ENCODE assay signal across 12 mouse cellular contexts in the genomic region with DNA sequence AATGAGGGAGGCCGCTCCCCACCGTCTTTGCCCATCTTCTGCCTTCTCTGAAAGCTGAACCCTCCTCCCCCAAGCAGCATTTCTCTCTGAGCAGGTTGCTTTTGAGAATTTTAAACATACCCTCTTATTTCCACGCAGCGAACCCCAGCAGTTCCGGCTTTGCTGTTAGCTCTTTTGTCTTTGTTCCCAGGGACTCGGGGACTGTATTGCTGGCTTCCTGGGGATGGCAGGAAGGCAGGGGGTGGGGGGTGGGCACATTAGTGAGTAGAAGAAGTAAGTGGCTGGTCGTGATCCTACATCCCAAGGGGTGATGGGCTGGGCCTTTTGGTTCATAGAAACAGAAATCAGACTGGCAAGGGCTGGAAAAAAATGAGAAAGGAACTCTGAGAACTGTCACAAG. TPM values are rescaled to one million over a fixed set of nuclear protein-coding genes. Genes with fewer than 3 reads are reported as not detected.
DNase-seq lines count a peak whose midpoint lies in the region; ATAC-seq lines count a peak whose summit lies in the region.
"Had no signal": no experiment of that assay in that cellular context is flagged by ENCODE, and none has a peak within 500 bp of the region (broad histone marks: within the 10 kb centered on the region; RNA-seq: fewer than 3 reads in every experiment).

No protein-coding gene starts in this region.

- peak overlapping the region; percentile 85 for H3K9ac ChIP-seq in heart, embryonic 13.5 days
- H3K9ac ChIP-seq in hindbrain, embryonic 14.5 days, result peak overlapping the region; percentile 92
- peak overlapping the region; percentile 85 for H3K9ac ChIP-seq in midbrain, embryonic 16.5 days (ENCODE audit: low read depth, low read length)
- H3K9ac ChIP-seq: liver, embryonic 13.5 days had no signal

- H3K4me2 ChIP-seq in heart, embryonic 13.5 days, result peak overlapping the region; percentile 99
- H3K4me2 ChIP-seq in hindbrain, embryonic 14.5 days (replicated peaks), result peak overlapping the region; percentile 94
- H3K4me2 ChIP-seq in midbrain, embryonic 16.5 days (ENCODE audit: low read length), result peak overlapping the region; percentile 78
- H3K4me2 ChIP-seq: liver, embryonic 13.5 days had no signal

- H3K9me3 ChIP-seq in heart, embryonic 13.5 days, result no peaks in the 10 kb centered on the region
- H3K9me3 ChIP-seq in hindbrain, embryonic 14.5 days (ENCODE audit: control insufficient read depth, low read length), result no peaks in the 10 kb centered on the region
- H3K9me3 ChIP-seq in midbrain, embryonic 16.5 days (replicated peaks; ENCODE audit: control insufficient read depth, low read length, poor library complexity, severe bottlenecking), result no peaks in the 10 kb centered on the region
- H3K9me3 ChIP-seq: liver, embryonic 13.5 days had no signal

- H3K27me3 ChIP-seq in heart, embryonic 13.5 days (replicated peaks), result peaks cover 36% of the 10 kb centered on the region
- H3K27me3 ChIP-seq in hindbrain, embryonic 14.5 days (ENCODE audit: control insufficient read depth, insufficient read depth, low read length), result no peaks in the 10 kb centered on the region
- no peaks in the 10 kb centered on the region for H3K27me3 ChIP-seq in midbrain, embryonic 16.5 days (ENCODE audit: control insufficient read depth, insufficient read depth, low read depth, low read length)

- peak overlapping the region; percentile 68 for H3K4me3 ChIP-seq in heart, embryonic 13.5 days
- H3K4me3 ChIP-seq in hindbrain, embryonic 14.5 days (replicated peaks; ENCODE audit: low read length), result peak overlapping the region; percentile 84
- peak overlapping the region; percentile 72 for H3K4me3 ChIP-seq in midbrain, embryonic 16.5 days (ENCODE audit: low read depth, low read length)
- H3K4me3 ChIP-seq: liver, embryonic 13.5 days had no signal

- WGBS in heart, embryonic 13.5 days, result 19% methylated on average over 7 of the region's 7 CpGs
- under 1% methylated on average over 7 of the region's 7 CpGs for WGBS in hindbrain, embryonic 14.5 days
- WGBS in midbrain, embryonic 16.5 days, result 7% methylated on average over 7 of the region's 7 CpGs

- no peak for ATAC-seq in heart, embryonic 13.5 days (ENCODE audit: extremely low read depth, insufficient number of reproducible peaks, low FRiP score, low TSS enrichment)
- ATAC-seq in hindbrain, embryonic 14.5 days (ENCODE audit: low FRiP score), result no peak
- ATAC-seq in midbrain, embryonic 16.5 days, result no peak
- ATAC-seq: inflammation-experienced regulatory T-cells, adult 6 months had no signal

- peak overlapping the region; percentile 59 for H3K27ac ChIP-seq in heart, embryonic 13.5 days (replicated peaks)
- peak overlapping the region; percentile 88 for H3K27ac ChIP-seq in hindbrain, embryonic 14.5 days
- peak overlapping the region; percentile 79 for H3K27ac ChIP-seq in midbrain, embryonic 16.5 days (ENCODE audit: low read length)
- H3K27ac ChIP-seq: liver, embryonic 13.5 days had no signal

- DNase-seq in heart, adult 9 months (ENCODE audit: low spot score in 2 of 2), result no peak
- peak; percentile 19 for DNase-seq in embryo, embryonic 9.5 days (ENCODE audit: extremely low spot score)
- DNase-seq in hindbrain, embryonic 14.5 days (ENCODE audit: low spot score), result no peak
- DNase-seq in adrenal gland, postnatal 4 days (ENCODE audit: low spot score in 2 of 2), result no peak
- no peak for DNase-seq in left cerebral cortex, adult 9 months (ENCODE audit: low spot score in 2 of 2)
- no peak for DNase-seq in ovary, postnatal 10 days (ENCODE audit: low spot score)
- DNase-seq: adrenal gland, postnatal 36 days; B cell, adult 2 months; liver, embryonic 13.5 days had no signal

- peaks cover 41% of the 10 kb centered on the region for H3K4me1 ChIP-seq in heart, embryonic 13.5 days
- H3K4me1 ChIP-seq in hindbrain, embryonic 14.5 days (replicated peaks; ENCODE audit: control insufficient read depth, insufficient read depth, low read length), result peaks cover 26% of the 10 kb centered on the region
- peaks cover 24% of the 10 kb centered on the region for H3K4me1 ChIP-seq in midbrain, embryonic 16.5 days (ENCODE audit: control insufficient read depth, insufficient read depth, low read length)

- H3K36me3 ChIP-seq in heart, embryonic 13.5 days, result no peaks in the 10 kb centered on the region
- H3K36me3 ChIP-seq in hindbrain, embryonic 14.5 days (replicated peaks; ENCODE audit: control insufficient read depth, insufficient read depth), result no peaks in the 10 kb centered on the region; the same call in 1 of the 2 replicates
- H3K36me3 ChIP-seq in midbrain, embryonic 16.5 days (ENCODE audit: control insufficient read depth, insufficient read depth, low read length), result no peaks in the 10 kb centered on the region
- H3K36me3 ChIP-seq: liver, embryonic 13.5 days had no signal

RNA-seq across cellular contexts. Expression of a gene that starts 2.6 kb away (rescaled TPM):
- polyA plus RNA-seq in heart, embryonic 13.5 days (2015; fragmentation: Nextera tagmentation; extraction: Ambion mirVana), result 85.0 and 87.3 TPM in 2 replicates
- polyA plus RNA-seq in hindbrain, embryonic 14.5 days (2014; fragmentation: Nextera tagmentation; extraction: Ambion mirVana), result 443 and 473 TPM in 2 replicates
- polyA plus RNA-seq in midbrain, embryonic 16.5 days (2015; fragmentation: Nextera tagmentation; extraction: Ambion mirVana), result 244 and 262 TPM in 2 replicates
- total RNA-seq in adrenal gland, postnatal 4 days (2021), result 100 to 1,000 TPM in 1 of 2 experiments, 10 to 100 TPM in 1; 26.7 to 306 TPM
- polyA plus RNA-seq: inflammation-experienced regulatory T-cells, adult 6 months had no signal

RNA-seq across cellular contexts. Expression of a gene that starts 47.8 kb away (rescaled TPM):
- 110 and 126 TPM in 2 replicates for polyA plus RNA-seq in heart, embryonic 13.5 days (2015; fragmentation: Nextera tagmentation; extraction: Ambion mirVana)
- 47.5 and 54.4 TPM in 2 replicates for polyA plus RNA-seq in hindbrain, embryonic 14.5 days (2014; fragmentation: Nextera tagmentation; extraction: Ambion mirVana)
- polyA plus RNA-seq in midbrain, embryonic 16.5 days (2015; fragmentation: Nextera tagmentation; extraction: Ambion mirVana), result 42.6 and 42.8 TPM in 2 replicates
- total RNA-seq in adrenal gland, postnatal 4 days (2021), result 100 to 1,000 TPM; 111 to 142 TPM
